Mouse (Mus musculus) midbrain, embryonic 16.5 days (tissue): Measurements from ENCODE around the gene Slc2a3. TPM values are rescaled to one million over a fixed set of nuclear protein-coding genes. Genes with fewer than 3 reads are reported as not detected.
A peak's percentile ranks its signal among the peaks of the same experiment; 100 is the strongest.

Experiments
- ATAC-seq: fragments of 200-750 bp; cut with Nextera tagmentation; 2 replicates; pipeline ENCODE4 v1.8.0; 2017; ENCODE audit warnings: moderate TSS enrichment
- H3K27ac ChIP-seq: fragments of 300-500 bp; sonication (generic); 2 replicates; pipeline ENCODE4 v1.5.1; 2014; ENCODE audit warnings: mild to moderate bottlenecking, low read length, mixed read lengths
- H3K27me3 ChIP-seq: fragments of 300-500 bp; sonication (generic); 2 replicates; pipeline ENCODE4 v1.6.1; 2014; ENCODE audit warnings: low read depth, low read length, mixed read lengths; ENCODE audit not compliant: control insufficient read depth, insufficient read depth
- H3K36me3 ChIP-seq: fragments of 300-500 bp; sonication (generic); 2 replicates; pipeline ENCODE4 v1.6.1; 2014; ENCODE audit warnings: mild to moderate bottlenecking, low read length, moderate library complexity, mixed read lengths; ENCODE audit not compliant: control insufficient read depth, insufficient read depth
- H3K4me1 ChIP-seq: fragments of 300-500 bp; sonication (generic); 2 replicates; pipeline ENCODE4 v1.6.1; 2014; ENCODE audit warnings: mild to moderate bottlenecking, low read length, mixed read lengths; ENCODE audit not compliant: control insufficient read depth, insufficient read depth
- H3K4me2 ChIP-seq: fragments of 300-500 bp; sonication (generic); 2 replicates; pipeline ENCODE4 v1.6.1; 2014; ENCODE audit warnings: mild to moderate bottlenecking, low read length, mixed read lengths
- H3K4me3 ChIP-seq: fragments of 300-500 bp; sonication (generic); 2 replicates; pipeline ENCODE4 v1.5.1; 2014; ENCODE audit warnings: low read depth, mild to moderate bottlenecking, low read length, moderate library complexity, mixed read lengths
- H3K9ac ChIP-seq: fragments of 300-500 bp; sonication (generic); 2 replicates; pipeline ENCODE4 v1.6.1; 2014; ENCODE audit warnings: low read depth, low read length, mixed read lengths
- H3K9me3 ChIP-seq: fragments of 300-500 bp; sonication (generic); replicated peaks from 2 replicates; pipeline ENCODE4 v1.6.1; 2014; ENCODE audit warnings: mild to moderate bottlenecking, low read length, mixed read lengths; ENCODE audit not compliant: control insufficient read depth, poor library complexity, severe bottlenecking
- WGBS: fragments of 180-500 bp; shearing (Covaris S2); extraction: QIAGEN DNeasy Blood & Tissue Kit; methylation state at CpG from one replicate; pipeline ENCODE4 v1.1.7; 2014; 5-methylcytosine and 5-hydroxymethylcytosine counted together
- polyA plus RNA-seq: library from polyadenylated mRNA; unstranded; fragments of >200 nt; fragmentation: Nextera tagmentation; extraction: Ambion mirVana; gene quantifications from 2 replicates; pipeline ENCODE4 v1.2.1, GENCODE M21; 2015

The Slc2a3 gene
- polyA plus RNA-seq, 1 experiment from 2014 or later, result 52.5 TPM

DNA sequence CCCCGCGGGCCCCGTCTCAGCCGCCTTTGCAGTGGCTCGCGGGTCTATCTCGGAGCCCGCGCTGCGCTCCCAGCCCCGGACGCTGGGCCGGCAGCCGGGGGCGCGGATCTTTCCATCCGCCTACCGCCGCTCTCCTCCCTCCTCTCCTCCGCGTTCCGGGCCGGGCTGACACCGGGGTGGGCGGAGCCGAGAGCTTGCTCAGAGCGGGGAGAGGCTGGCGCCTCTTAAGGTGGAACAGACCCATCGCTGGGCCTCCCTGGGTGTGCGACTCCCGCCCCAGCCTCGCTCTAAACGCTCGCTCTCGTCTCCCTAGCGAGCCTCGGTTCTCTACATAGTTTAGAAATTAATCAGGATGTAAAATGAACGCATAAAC lies 9.8 kb upstream of the Slc2a3 start:
- peak; percentile 93 for ATAC-seq
- Histone ChIP-seq H3K27me3 (no peaks in the 10 kb centered on the region), H3K9ac (peak overlapping the region; percentile 69), H3K27ac (peak overlapping the region; percentile 97), H3K4me3 (peak overlapping the region; percentile 75), H3K4me1 (peaks cover 8% of the 10 kb centered on the region), H3K36me3 (no peaks in the 10 kb centered on the region), H3K4me2 (peak overlapping the region; percentile 59), H3K9me3 (no peaks in the 10 kb centered on the region)
- under 1% methylated on average over 38 of the region's 38 CpGs for WGBS

GRCm38 (mm10) chr6:122810615-122811279 lies 9.3 kb upstream of the Slc2a3 start:
- peak overlapping the region; percentile 75 for H3K4me3 ChIP-seq
- H3K27me3 ChIP-seq, result no peaks in the 10 kb centered on the region
- H3K36me3 ChIP-seq, result no peaks in the 10 kb centered on the region
- H3K27ac ChIP-seq, result peak overlapping the region; percentile 97
- WGBS, result under 1% methylated on average over 30 of the region's 30 CpGs
- peak overlapping the region; percentile 69 for H3K9ac ChIP-seq
- no peaks in the 10 kb centered on the region for H3K9me3 ChIP-seq
- peak overlapping the region; percentile 59 for H3K4me2 ChIP-seq
- peaks cover 8% of the 10 kb centered on the region for H3K4me1 ChIP-seq
- ATAC-seq, result peak; percentile 99

DNA sequence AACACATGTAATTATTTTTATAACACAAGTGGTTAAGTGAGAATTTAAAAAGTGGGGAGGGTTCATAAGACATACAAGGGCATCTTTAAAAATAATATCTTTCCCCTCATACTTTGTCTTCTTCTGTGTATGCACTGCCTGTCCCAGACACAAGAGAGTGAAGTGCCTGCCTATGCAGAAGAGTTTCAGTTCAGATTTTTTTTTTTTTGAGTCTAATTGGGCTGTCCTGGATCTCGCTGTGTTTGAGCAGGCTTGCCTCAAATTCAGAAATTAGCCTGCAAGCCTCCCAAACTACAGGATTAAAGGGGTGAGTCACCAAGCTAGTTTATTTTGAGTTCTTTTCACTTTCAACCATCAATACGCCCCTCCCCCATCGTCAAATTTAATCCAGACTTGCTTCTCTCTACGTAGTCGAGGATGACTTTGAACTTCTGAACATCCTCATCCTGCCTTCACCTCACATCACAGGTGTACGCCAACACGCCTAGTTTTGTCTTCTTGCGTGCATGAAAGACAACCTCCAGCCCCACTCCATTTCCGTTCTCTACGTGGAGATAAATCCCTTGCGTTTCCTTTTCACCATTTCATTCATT lies 8.7 kb upstream of the Slc2a3 start:
- Histone ChIP-seq H3K9me3 (no peaks in the 10 kb centered on the region), H3K4me1 (peaks cover 8% of the 10 kb centered on the region), H3K4me2 (peak overlapping the region; percentile 59), H3K27me3 (no peaks in the 10 kb centered on the region), H3K4me3 (peak overlapping the region; percentile 75), H3K9ac (peak overlapping the region; percentile 66), H3K27ac (peak overlapping the region; percentile 84), H3K36me3 (no peaks in the 10 kb centered on the region)
- peak; percentile 13; the same call in 1 of the 2 replicates for ATAC-seq
- WGBS, result under 1% methylated on average over 11 of the region's 11 CpGs

- H3K27ac ChIP-seq, result no peak overlapping the region
- 34% methylated on average over 5 of the region's 5 CpGs for WGBS
- H3K27me3 ChIP-seq, result peaks cover 11% of the 10 kb centered on the region
- ATAC-seq, result no peak
- H3K36me3 ChIP-seq, result no peaks in the 10 kb centered on the region
- no peak overlapping the region for H3K9ac ChIP-seq
- H3K9me3 ChIP-seq, result no peaks in the 10 kb centered on the region
- no peaks in the 10 kb centered on the region for H3K4me1 ChIP-seq
- H3K4me2 ChIP-seq, result no peak overlapping the region
- H3K4me3 ChIP-seq, result no peak overlapping the region
These were observed 3.0 kb upstream of the Slc2a3 start for GRCm38 (mm10) chr6:122804418-122804817.

DNA sequence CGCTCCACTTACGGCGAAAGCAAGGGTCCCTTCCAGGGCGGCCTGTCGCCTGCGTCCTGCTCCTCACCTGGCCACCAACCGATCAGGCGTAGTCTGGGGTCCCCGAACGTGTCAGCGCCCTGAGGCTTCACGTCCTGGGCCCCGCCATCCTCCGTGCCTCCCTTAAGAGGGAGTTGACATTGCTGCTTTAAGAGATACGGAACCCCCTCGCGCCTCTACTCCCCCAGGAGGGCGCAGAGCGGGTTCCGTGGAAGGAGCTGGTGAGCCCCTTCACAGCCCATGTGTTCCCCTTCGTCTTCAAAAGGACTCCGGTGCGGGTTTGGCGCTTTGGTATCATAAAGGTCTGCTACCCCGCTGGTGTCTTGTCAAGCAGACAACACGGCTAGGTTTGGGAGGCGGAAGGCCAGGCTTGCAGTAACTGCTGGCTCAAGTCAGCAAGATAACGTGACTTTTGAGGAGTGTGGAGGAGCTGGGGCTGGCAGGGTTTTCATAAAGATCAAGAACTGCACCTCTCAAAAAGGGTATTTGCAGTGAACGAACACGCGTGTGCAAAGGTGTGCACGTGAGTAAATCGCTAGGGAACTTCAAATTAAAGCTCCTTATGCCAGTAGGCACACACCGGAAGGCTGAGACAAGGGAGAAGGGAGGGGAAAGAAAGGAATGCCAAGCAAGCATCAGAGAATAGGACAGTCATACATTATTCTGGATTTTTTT lies 518 bp upstream of the Slc2a3 start:
- no peaks in the 10 kb centered on the region for H3K9me3 ChIP-seq
- peak overlapping the region; percentile 90 for H3K4me2 ChIP-seq
- peak overlapping the region; percentile 85 for H3K27ac ChIP-seq
- WGBS, result 1% methylated on average over 34 of the region's 34 CpGs
- no peaks in the 10 kb centered on the region for H3K4me1 ChIP-seq
- peak overlapping the region; percentile 88 for H3K9ac ChIP-seq
- peak; percentile 81 for ATAC-seq
- no peaks in the 10 kb centered on the region for H3K36me3 ChIP-seq
- peaks cover 11% of the 10 kb centered on the region for H3K27me3 ChIP-seq
- H3K4me3 ChIP-seq, result peak overlapping the region; percentile 73

DNA sequence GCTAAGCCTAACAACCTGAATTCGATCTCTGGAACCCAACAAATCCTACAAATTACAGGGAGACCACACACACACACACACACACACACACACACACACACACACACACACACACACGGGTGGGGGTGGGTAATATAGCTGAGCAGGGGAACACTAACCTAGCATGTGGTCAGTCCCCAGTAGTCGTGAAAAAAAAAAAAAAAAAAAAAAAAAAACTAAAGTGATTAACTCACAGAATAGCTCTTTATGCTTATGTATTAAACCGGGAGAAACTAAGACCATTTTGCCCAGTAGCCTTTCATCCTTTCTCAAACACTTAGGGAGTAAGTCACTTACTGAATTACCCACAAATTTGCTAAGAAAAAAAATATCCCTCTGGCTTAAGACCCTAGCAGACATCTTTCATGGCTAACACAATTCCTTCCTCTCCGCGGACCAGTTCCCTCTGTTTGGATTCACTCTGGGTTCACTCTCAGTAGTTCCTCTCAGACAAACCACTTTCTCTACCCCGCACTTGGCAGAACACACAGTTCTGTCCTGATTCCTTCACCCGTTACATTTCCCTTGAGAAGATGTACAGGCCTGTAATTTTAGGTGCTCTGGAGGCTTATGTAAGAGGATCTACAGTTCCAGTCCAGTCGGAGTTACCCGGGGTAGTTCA lies 670 bp downstream of the Slc2a3 start:
- H3K27ac ChIP-seq, result peak overlapping the region; percentile 85
- WGBS, result 40% methylated on average over 10 of the region's 10 CpGs
- H3K4me1 ChIP-seq, result no peaks in the 10 kb centered on the region
- no peaks in the 10 kb centered on the region for H3K9me3 ChIP-seq
- peak overlapping the region; percentile 90 for H3K4me2 ChIP-seq
- H3K9ac ChIP-seq, result peak overlapping the region; percentile 88
- peaks cover 11% of the 10 kb centered on the region for H3K27me3 ChIP-seq
- H3K36me3 ChIP-seq, result no peaks in the 10 kb centered on the region
- peak overlapping the region; percentile 73 for H3K4me3 ChIP-seq
- ATAC-seq, result 0 out of 2 replicates have a peak, but pooled peaks have one; percentile 3

GRCm38 (mm10) chr6:122795254-122795935 lies 6.0 kb downstream of the Slc2a3 start:
- Histone ChIP-seq H3K4me1 (no peaks in the 10 kb centered on the region), H3K9ac (no peak overlapping the region), H3K36me3 (no peaks in the 10 kb centered on the region), H3K27ac (no peak overlapping the region), H3K27me3 (no peaks in the 10 kb centered on the region), H3K9me3 (peaks cover 4% of the 10 kb centered on the region; the same call in 1 of the 2 replicates), H3K4me3 (no peak overlapping the region), H3K4me2 (no peak overlapping the region)
- no peak for ATAC-seq
- WGBS, result 71% methylated on average over 8 of the region's 8 CpGs

GRCm38 (mm10) chr6:122786275-122786674 lies 15.2 kb downstream of the Slc2a3 start:
- H3K36me3 ChIP-seq, result no peaks in the 10 kb centered on the region
- ATAC-seq, result peak; percentile 87
- WGBS, result 26% methylated on average over 5 of the region's 5 CpGs
- H3K4me2 ChIP-seq, result no peak overlapping the region
- no peaks in the 10 kb centered on the region for H3K9me3 ChIP-seq
- H3K27me3 ChIP-seq, result no peaks in the 10 kb centered on the region
- no peak overlapping the region for H3K27ac ChIP-seq
- no peak overlapping the region for H3K4me3 ChIP-seq
- no peaks in the 10 kb centered on the region for H3K4me1 ChIP-seq
- no peak overlapping the region for H3K9ac ChIP-seq
